Mouse (Mus musculus): Measurements from ENCODE around the gene Iqcd.
A peak's percentile ranks its signal among the peaks of the same experiment; 100 is the strongest.

Gene Iqcd

GRCm38 (mm10) chr5:120603515-120603914, 14.7 kb downstream of the Iqcd start:
- DNase-seq (ENCODE audit: low spot score in 2 of 2): no peak

DNA sequence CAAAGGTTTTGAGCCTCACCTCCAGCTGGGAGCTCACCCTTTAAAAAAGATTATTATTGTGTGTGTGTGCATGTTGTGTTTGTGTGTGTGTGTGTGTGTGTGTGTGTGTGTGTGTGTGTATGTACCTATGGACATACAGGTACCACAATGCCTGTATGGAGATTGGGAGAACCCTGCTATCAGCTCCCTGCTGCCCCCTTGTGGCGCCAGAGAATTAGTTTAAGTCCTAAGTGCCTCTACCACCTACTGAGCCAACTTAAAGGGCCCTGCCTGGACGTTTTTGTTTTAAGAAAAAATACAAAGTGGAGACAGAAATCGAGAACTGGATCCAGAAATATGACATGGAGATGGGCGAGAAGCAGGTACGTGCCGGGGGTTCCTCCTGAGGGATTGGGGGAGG, 16.0 kb downstream of the Iqcd start:
- peak; percentile 73 to 92 for DNase-seq (ENCODE audit: low spot score in 2 of 2)

- DNase-seq (ENCODE audit: low spot score in 2 of 2): no peak
Measured at GRCm38 (mm10) chr5:120605241-120605661, 16.4 kb downstream of the Iqcd start.

DNA sequence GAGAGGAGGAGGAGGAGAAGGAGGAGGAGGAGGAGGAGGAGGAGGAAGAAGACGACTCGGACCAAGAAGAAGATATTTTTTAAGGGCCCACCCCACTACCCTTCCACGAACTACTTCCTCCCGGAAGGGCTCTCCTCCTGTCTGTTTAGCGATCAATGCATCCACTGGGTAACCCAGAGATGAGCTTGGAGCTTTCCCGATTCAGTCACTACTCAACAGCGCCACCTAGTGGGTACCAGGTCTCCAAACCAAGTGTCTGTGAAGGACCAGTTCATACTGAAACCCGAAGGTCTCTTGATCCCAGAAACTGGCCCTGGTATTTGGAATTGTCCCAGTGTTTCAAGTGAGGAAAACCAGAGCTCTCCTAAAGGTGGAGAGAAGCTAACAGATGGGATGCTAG, 16.9 kb downstream of the Iqcd start:
- peak; percentile 73 to 92 for DNase-seq (ENCODE audit: low spot score in 2 of 2)

GRCm38 (mm10) chr5:120606590-120607200, 17.9 kb downstream of the Iqcd start:
- no peak for DNase-seq (ENCODE audit: low spot score in 2 of 2)

GRCm38 (mm10) chr5:120607335-120607734, 18.5 kb downstream of the Iqcd start:
- no peak for DNase-seq (ENCODE audit: low spot score in 2 of 2)

- DNase-seq (ENCODE audit: low spot score in 2 of 2): no peak
Measured at GRCm38 (mm10) chr5:120609246-120609775, 20.5 kb downstream of the Iqcd start.

GRCm38 (mm10) chr5:120610906-120611305, 22.1 kb downstream of the Iqcd start:
- DNase-seq (ENCODE audit: low spot score in 2 of 2): no peak

- DNase-seq (ENCODE audit: low spot score in 2 of 2): no peak
Measured at GRCm38 (mm10) chr5:120611416-120611815, 22.6 kb downstream of the Iqcd start.

DNA sequence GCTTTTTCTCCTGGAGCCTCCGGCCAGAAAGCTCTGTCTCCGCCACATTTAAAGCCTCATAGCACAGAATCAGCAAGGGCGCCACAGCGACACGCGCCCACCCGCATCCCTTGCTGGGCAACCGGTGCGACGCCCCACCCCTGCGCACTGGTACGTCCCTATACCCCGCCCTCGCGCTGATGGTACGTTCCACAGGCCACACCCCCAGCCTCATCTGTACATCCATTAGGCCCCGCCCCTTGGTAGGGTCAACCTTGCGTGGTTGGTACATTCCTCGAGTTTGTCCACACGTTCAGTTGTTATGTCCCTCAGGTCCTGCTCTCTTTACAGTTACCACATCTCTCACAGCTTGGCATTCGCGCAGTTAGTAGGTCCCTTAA, 23.6 kb downstream of the Iqcd start, which contains the start of the genes Rita1 and Ddx54:
TSS of gene Rita1 (minus strand) at position 148 of the 380 bp plus-strand sequence.
TSS of gene Ddx54 (plus strand) at position 298 of the 380 bp plus-strand sequence.
- DNase-seq (ENCODE audit: low spot score in 2 of 2): peak; percentile 98

GRCm38 (mm10) chr5:120612822-120613604, 24.2 kb downstream of the Iqcd start:
- DNase-seq (ENCODE audit: low spot score in 2 of 2): peak; percentile 100

GRCm38 (mm10) chr5:120615903-120616302, 27.1 kb downstream of the Iqcd start:
- peak in 1 of 2 experiments; percentile 51 for DNase-seq (ENCODE audit: low spot score in 2 of 2)

DNA sequence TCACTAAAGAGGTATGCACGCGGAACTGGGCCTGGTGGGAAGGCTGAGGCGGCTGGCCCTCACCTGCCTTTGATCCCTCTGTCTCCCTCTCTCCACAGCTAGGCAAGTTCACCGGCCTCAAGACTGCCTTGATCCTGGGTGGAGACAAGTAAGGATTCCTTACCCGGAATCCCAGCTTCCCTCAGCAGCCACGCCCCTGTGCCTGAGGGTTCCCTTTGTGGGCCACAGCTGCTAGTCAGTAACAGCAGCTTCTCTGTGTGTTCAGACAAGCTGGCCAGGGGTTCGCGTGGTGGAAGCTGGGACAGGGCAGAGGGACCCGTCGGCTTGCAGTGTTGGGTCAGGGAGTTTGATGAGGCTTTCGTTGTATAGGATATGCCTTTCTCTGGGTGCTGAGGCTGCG, 30.0 kb downstream of the Iqcd start:
- no peak for DNase-seq (ENCODE audit: low spot score in 2 of 2)

GRCm38 (mm10) chr5:120619201-120619600, 30.4 kb downstream of the Iqcd start:
- peak; percentile 76 to 89 for DNase-seq (ENCODE audit: low spot score in 2 of 2)

DNA sequence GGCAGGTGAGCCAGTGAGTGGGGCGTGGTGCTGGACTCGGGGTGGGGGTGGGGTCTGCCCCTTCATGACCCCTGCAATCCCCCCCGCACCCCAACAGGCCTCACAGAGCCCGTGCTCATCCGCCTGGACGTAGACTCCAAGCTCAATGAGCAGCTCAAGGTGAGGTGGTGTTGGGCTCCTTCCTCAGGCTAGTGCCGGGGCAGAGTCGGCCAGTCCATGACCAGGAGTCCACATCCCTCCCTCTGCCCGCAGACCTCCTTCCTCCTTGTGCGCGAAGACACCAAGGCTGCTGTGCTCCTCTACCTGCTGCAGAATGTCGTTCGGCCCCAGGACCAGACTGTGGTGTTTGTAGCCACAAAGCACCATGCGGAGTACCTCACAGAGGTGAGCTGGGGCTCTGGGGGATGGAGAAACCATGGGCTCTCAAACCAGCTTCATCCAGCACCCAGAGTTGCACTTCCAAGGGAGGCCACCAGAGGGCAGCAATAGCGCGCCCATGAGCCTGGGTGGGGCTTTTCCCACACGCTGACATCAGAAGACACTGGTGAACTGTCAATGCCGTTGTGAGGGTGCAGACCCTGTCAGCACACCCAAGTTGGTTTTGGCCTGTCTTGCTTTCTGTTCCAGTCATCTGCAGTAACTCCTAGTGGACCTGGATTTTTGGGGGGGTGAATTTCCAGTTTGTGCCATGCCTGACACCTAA, 31.7 kb downstream of the Iqcd start:
- peak; percentile 90 to 96 for DNase-seq (ENCODE audit: low spot score in 2 of 2)

DNA sequence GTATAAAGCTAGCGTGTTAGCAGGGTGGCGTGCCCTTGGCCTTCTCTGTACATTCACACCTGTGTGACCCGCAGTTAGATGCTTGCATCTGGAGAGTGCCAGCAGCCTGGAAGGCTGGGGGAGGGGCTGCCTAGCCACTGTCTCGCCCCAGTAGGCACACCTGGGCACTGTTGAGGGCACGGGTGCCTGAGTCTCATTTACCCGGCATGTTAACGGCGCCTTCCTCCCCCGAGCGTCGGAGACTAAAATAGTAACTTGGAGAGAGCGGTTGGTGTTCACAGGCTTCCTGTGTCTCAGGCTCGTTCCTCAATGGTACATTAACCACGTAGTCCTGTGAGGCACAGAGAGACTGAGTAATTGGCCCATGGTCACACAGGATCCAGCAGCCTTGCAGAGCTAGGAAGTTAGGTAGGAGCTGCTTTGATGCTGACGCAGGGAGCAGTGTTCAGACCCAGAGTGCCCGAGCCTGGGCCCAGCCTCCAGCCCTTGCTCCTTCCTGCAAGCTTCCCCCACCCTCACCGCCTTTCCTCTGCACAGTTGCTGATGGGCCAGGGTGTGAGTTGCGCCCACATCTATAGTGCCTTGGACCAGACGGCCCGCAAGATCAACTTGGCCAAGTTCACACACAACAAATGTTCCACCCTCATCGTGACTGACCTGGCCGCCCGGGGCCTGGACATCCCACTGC, 32.4 kb downstream of the Iqcd start:
- DNase-seq (ENCODE audit: low spot score in 2 of 2): peak; percentile 86 to 93

- no peak for DNase-seq (ENCODE audit: low spot score in 2 of 2)
Measured at GRCm38 (mm10) chr5:120621846-120622197, 33.0 kb downstream of the Iqcd start.

DNA sequence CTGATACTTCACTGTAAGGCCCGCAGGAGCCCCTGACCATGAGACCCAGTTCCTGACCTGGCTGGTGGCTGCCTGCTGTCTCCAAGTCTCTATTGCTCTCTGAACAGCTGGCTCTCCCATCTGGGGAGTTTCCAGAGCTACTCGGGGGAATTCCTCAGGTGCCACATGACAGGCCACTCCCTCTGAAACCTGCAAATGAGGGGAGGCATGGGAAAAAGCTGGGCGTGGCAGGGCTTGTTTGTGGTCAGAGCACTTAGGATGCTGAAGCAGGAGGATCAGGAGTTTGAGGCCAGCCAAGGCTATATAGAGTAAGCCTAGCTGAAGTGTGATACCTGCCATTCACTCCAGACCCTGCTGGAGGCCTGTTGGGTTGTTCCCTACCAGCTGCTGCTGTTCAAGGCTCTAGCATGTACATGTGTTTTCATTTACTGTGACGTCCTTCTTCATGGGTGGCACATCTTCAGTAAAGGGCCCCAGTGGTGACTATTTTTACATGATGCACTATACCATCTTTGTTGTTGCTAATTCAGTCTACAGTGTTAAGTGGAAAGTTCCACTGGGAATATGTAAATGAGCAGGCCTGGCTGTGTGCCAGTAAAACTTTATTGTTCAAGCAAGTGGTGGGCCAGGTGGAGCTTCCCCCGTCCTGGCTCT, 33.5 kb downstream of the Iqcd start:
- DNase-seq (ENCODE audit: low spot score in 2 of 2): no peak

DNA sequence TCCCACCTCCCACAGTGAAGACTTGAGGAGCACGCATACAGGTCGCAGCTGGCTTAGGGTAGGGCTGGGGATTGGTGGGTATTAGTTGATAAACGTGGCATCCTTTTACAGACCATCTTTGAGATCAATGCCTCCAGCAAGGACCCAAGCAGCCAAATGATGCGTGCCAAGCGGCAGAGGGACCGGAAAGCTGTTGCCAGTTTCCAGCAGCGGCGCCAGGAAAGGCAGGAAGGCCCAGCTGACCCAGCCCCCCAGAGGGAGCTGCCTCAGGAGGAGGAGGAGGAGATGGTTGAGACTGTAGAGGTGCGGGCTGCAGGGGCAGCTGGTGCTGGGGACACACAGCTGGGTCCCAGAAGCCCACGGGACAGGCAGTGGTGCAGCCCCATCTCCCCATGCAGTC, 35.6 kb downstream of the Iqcd start:
- no peak for DNase-seq (ENCODE audit: low spot score in 2 of 2)

DNA sequence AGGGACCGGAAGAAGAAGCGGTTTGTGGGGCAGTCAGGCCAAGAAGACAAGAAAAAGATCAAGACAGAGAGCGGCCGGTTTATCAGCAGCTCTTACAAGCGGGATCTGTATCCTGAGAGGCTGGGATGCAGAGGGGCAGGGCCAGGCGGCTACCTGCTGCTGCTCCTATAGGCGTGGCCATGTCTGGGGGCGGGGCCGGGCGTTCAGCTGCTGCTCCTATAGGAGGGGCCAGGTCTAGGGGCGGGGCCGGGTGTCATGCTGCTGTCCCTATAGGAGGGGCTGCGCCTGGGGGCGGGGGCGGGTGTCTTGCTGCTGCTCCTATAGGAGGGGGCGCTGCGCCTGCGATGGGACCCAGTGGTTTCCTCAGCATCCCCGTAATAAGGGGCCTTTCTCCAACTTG, 37.6 kb downstream of the Iqcd start:
- DNase-seq (ENCODE audit: low spot score in 2 of 2): no peak
